Mouse (Mus musculus) CD4-positive, CD25-positive, alpha-beta regulatory T cell, adult 4 months (primary cell): ENCODE data around the gene Zbp1. TPM values are rescaled to one million over a fixed set of nuclear protein-coding genes. Genes with fewer than 3 reads are reported as not detected.

ENCODE experiments used
- ATAC-seq: one replicate; pipeline ENCODE4 v1.8.0; 2017
- polyA plus RNA-seq, 2 experiments: library from polyadenylated mRNA; unstranded; fragments of 100-300 nt; shearing (Covaris generic); gene quantifications; one replicate each; pipeline ENCODE4 v1.2.1; 2017

Gene Zbp1
- polyA plus RNA-seq, 2 experiments from 2014 or later, result 85.2 to 140 TPM

GRCm38 (mm10) chr2:173175703-173176102 lies 43.0 kb downstream of the Zbp1 start:
- ATAC-seq, result no peak

- no peak for ATAC-seq
Observed at GRCm38 (mm10) chr2:173174569-173174968, 44.2 kb downstream of the Zbp1 start.

DNA sequence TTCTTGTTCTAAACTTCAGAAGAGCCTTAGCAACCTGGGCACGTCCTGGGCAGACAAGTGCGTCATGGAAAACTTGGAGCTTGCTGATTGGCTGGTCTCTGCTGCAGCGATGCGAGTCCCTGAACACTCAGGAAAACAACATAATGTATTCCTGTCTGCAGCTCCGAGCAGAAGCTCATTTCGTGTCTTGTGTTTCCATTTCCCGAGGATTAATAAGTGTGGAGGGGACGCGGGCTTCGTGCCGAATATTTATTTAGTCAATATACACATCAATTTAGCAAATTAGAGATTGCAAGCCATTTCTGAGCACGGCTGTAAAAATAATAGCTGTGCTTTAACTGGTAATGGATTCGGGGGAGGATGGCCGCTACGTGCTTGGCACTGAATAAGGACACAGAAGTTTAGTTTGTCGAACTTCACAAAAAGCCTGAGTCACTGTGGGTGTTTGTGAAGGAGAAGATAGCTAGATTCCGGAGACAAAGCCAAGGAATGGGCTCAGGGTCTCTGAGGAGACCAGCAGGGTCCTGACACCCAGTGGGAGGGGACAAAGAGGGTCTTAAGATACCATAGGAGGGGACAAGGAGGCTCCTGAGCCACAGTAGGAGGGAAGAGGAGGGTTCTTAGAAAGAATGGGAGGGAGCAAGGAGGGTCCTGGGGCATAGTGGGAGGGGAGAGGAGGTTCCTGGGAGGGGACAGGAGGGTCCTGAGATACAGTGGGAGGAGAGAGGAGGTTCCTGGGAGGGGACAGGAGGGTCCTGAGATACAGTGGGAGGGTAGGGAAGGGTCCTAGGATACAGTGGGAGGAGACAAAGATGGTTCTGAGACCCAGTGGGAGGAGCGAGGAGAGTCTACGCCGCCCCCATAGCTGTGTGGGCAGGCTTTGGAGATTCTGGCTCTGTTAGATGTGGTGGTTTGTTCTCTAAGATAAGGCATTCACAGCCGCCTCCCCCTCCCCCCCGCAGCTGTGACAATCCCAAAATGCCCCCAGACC lies 44.9 kb downstream of the Zbp1 start:
- ATAC-seq, result peak; percentile 86

DNA sequence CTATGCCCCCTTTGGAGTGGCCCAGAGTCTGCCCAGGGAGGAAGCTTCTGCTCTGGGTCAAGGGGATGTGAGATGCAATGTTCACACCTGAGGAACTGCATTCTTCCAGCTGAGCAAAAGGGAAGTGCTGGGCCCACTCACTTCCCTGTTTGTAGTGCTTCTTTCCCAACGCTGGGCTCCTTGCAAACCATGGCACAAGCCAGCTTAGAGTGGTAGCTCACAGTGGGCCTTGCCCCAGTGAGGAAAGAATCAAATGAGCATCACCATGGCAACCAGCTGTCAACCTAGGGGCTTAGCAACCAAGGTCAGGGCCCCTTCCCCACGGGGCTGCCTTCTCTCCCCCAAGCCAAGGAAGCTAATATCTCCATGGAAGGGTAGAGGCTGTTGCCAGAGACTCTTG lies 45.7 kb downstream of the Zbp1 start:
- ATAC-seq, result peak; percentile 14

DNA sequence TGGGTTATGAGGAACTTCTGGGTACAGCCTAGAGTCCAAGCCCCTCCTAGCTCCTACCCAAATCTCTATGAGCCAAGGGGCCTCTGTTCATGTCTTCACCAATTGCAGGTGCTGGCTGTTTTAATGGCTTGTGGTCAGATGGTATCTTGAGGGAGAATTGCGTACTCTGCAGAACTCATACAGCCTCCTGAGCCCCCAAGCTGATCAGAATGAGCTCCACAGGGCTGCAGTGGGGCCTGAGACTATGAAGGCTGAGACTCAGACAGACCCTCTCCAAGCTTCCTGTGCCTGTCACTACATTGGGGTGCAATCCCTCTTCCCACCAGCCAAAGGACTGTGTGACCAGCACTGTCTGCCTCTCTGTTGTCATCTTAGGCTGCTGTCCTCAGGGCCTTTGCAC lies 46.3 kb downstream of the Zbp1 start:
- ATAC-seq, result no peak

GRCm38 (mm10) chr2:173171956-173172355 lies 46.8 kb downstream of the Zbp1 start:
- ATAC-seq, result no peak

- ATAC-seq, result no peak
Observed at GRCm38 (mm10) chr2:173171470-173171869, 47.3 kb downstream of the Zbp1 start.

DNA sequence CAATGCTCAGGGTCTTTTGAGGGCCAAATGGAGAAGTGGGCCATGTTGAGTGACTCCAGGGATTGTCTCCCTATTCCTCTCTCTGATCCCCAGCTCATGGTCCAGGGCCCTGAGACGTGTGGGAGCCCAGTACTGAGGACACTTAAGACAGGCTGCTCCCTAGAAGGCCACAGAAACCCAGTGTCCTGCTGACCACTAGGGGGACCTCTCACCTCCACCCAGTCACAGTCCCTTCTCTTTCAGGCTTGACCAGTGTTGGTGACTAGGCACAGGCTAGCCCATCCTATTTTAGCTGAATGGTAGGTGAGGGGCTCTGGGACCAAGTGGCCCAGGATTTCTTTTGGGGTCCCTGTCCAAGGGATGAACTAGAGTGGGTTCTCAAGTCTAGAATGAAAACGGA lies 48.0 kb downstream of the Zbp1 start:
- no peak for ATAC-seq

- ATAC-seq, result no peak
Observed at GRCm38 (mm10) chr2:173170081-173170480, 48.6 kb downstream of the Zbp1 start.

- no peak for ATAC-seq
Observed at GRCm38 (mm10) chr2:173168411-173168851, 50.3 kb downstream of the Zbp1 start.

GRCm38 (mm10) chr2:173165357-173165756 lies 53.4 kb downstream of the Zbp1 start:
- no peak for ATAC-seq

DNA sequence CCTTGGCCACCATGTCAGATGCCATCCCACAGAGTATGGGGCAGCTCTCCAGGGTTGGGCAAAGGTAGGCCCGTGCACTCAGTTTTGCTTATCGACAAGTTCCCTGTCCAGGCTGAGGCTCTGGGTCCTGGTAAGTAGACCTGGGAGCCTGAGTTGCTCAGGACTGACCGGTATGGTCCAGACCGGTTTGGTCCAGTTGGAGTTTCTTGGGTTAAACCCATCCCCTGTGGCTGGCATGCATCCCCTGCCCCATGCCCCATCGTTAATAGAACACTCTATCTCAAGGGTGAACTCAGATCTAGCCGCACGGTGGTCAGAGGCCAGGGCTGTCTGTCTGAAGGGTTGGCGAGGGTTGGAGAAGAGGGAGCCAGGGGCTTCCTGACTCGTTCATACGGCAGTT lies 53.8 kb downstream of the Zbp1 start:
- ATAC-seq, result no peak

- ATAC-seq, result no peak
Observed at GRCm38 (mm10) chr2:173164358-173164757, 54.4 kb downstream of the Zbp1 start.

- no peak for ATAC-seq
Observed at GRCm38 (mm10) chr2:173163380-173163779, 55.3 kb downstream of the Zbp1 start.

DNA sequence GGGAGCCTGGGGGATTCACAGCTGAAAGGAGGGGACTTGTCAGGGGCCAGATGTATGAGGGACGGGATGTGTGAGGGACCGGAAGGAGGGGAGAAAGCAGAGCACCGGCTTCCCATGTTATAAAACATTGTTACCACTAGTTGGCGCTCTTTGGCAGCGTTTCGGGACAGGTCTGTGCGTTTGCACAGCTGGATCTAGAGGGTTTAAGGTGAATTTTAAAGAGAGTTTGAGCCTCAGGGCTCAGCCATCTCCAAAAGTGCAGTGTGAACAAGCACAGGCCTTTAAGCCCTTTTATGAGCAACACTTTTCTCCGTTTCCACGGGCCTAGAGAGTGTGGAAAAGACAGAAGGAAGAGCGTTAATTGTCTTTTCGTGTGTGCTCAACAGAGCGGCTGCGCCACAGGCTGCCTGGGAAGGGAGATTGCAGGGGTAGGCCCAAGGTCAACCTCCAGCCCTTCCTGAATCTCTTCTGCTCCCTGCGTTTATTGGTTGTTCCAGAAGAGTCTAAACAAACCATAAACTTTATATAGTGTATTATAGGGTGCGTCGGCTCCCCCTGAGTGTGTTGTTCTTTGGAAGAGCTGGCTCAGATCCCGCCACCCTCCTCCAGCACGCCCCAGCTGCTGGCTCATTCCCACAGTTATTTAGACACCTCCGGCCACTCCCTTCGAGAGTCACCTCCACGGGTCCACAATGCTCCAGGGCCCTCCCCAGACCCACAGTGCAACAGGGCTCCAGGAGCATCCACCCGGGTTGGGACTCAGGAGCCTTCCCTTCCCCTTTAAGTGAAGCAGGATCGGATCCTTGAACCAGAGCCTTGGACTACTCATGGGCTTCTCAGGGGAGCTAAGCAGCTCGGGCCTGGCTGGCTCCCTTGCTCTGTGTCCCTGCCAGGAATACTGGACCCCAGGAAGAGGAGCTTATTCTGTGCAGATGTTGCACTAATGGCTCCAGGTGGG lies 59.1 kb downstream of the Zbp1 start:
- peak; percentile 89 for ATAC-seq

DNA sequence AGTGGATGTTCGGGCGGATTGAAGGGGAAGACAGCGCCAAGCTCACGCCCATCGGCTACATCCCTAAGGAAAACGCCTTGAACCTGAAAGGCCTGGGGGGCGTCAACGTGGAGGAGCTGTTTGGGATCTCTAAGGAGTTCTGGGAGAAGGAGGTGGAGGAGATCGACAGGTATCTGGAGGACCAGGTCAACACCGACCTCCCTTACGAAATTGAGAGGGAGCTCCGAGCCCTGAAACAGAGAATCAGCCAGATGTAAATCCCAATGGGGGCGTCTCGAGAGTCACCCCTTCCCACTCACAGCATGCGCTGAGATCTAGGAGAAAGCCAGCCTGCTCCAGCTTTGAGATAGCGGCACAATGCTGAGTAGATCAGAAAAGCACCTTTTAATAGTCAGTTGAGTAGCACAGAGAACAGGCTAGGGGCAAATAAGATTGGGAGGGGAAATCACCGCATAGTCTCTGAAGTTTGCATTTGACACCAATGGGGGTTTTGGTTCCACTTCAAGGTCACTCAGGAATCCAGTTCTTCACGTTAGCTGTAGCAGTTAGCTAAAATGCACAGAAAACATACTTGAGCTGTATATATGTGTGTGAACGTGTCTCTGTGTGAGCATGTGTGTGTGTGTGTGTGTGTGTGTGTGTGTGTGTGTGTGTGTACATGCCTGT lies 60.2 kb downstream of the Zbp1 start:
- ATAC-seq, result no peak

DNA sequence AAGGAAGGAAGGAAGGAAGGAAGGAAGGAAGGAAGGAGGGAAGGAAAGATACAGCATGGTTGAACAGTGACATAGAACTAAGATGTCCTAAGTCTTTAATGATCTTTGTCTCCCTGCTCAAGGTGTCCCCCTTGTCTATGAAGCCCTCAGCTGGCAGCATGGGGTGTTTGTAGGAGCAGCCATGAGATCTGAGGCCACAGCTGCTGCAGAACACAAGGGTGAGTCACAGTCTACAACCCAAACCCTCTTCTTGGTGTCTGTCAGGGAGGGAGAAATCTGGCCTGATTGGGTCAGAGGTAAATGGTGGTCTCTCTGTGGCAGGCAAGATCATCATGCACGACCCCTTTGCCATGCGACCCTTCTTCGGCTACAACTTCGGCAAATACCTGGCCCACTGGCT lies 60.9 kb downstream of the Zbp1 start:
- no peak for ATAC-seq

DNA sequence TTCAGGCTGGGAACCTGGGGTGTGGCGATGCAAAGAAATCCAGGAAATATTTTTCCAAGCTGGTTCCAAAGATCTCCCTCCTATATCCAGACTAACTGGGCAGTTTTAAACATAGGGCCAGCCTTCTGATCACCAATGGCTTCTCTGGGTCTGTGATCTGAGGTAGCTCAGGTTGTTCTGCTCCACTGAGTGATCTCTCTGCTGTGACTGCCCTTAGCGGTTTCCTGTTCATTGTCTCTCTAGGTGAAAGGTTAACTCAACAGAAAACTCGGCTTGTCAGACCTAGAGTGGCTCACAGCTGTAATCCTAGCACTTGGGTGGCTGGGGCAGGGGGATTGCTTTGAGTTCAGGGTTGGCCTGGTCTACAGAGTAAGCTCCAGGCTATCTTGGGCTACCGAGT lies 61.3 kb downstream of the Zbp1 start:
- no peak for ATAC-seq

DNA sequence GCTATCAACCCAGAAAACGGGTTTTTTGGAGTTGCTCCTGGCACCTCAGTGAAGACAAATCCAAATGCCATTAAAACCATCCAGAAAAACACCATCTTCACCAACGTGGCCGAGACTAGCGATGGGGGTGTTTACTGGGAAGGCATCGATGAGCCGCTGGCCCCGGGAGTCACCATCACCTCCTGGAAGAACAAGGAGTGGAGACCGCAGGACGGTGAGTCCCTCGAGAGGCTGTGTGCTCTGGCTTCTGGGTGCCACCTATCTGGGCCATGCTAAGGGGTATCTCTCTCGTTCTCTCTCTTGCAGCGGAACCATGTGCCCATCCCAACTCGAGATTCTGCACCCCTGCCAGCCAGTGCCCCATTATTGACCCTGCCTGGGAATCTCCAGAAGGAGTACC lies 61.8 kb downstream of the Zbp1 start:
- no peak for ATAC-seq
